Mouse (Mus musculus): ENCODE measurements around the gene Larp1.

The Larp1 gene

GRCm38 (mm10) chr11:58009051-58009515 is at the start of gene Larp1:
Larp1 (plus strand) TSS chr11:58009064.
- DNase-seq (ENCODE audit: low spot score in 2 of 2): no peak

DNA sequence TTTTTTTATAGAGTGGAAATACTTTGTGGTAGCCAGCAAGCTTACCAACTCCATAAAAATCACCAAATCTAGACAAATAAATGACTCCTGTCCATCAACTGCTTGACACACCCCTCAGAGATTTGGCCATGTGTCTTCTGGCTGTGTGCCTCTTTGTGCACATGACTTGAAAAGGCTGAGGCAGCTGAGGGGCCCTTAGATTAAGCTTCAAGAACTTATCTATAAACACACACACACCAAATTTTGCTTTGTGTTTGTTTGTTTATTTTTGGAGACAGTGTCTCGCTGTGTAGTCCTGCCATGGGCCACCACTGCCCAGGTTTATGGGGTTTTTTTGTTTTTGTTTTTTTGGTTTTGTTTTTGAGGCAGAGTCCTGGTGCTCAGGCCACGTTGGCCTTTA is 48.9 kb upstream of the Larp1 start:
- no peak for DNase-seq (ENCODE audit: low spot score in 2 of 2)

DNA sequence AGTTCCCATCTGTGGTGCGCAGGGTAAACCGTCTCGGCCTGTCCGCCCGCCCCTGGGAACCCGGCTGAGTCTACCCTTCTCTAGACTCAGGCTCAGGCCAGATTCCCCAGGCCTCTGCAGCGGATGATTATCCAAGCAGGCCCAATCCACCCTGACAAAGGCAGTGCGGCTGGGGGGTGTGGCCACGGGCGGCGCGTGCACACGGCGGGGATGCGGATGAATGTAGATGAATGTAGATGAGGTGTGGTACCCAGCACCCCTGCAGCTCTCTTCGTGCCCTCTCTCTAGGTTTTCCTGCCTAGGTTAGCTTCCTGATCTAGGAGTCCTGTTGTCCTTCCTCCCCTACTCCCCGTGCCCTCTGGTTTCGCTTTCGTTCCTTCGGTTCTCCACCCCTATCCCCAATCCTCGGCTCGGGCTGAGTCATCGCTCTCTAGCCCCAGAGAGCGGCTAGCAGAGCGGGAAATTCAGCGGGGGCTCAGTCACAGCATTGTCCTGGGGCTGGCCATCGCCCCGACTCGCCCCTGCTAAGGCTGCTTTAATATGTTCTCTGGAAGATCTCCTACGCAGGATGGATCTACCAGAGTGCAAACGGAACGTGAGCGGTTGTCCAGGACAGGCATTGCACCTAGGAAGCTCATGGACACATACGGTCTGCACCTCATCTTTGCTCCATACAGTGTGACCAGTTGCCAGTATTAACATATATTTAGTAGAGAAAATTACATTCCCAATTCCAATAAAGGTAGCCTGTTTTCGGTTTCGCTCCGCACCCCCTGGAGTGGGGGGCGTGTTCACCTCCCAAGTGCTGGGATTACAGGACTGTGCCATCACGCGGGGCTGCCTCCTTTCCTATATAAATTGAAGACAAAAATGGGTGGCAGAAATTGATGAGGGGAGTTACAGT is 46.2 kb upstream of the Larp1 start:
- DNase-seq (ENCODE audit: low spot score in 2 of 2): peak; percentile 61 to 78

DNA sequence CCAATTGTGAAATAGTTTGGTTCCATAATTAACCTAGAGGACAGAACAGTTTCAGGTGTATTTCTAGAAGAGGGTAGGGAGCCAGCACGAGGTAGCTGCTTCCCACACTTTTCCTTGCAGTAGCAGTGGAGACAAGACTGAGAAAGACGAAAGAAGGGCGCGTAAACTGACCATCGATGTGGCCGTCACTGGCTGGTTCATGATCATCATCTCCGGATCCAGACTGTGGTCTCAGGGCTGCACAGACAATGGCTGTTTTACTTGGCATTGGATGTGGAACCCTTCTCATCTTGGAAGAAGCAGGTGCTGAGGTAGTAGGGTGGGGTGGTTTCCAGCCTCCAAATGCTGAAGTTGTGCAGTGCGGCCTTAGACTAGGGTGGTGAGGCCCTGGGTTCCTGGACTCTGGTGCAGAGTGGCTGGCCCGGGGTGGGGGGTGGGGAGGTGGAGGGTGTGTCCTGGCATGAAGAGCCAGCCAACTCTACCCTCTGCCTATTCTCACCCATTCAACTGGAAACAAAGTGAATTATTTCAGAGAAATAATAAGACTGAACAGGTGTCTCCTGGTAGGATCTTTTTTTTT is 45.5 kb upstream of the Larp1 start:
- no peak for DNase-seq (ENCODE audit: low spot score in 2 of 2)

GRCm38 (mm10) chr11:57966630-57967029 is 42.2 kb upstream of the Larp1 start:
- no peak for DNase-seq (ENCODE audit: low spot score in 2 of 2)

GRCm38 (mm10) chr11:57968301-57968700 is 40.6 kb upstream of the Larp1 start:
- no peak for DNase-seq (ENCODE audit: low spot score in 2 of 2)

DNA sequence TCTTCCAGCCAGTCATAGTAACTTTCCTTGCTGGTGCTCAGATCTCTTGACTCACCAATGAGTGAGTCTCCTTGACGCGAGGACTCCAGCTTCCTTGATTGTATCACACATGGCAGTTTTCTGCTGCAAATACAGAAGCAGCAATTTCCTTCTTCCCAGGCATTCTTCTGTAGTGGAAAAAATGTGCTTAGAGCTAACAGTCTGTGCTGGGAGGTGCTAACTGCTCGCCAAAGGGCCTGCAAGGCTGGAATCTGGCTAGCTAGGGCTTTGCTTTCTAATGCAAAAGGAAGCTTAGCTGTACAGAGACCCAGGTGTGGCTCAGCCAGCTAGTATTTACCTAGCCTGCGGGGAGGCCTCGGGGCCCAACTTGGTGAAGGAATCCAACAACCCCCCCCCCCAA is 38.3 kb upstream of the Larp1 start:
- DNase-seq (ENCODE audit: low spot score in 2 of 2): no peak

GRCm38 (mm10) chr11:57973001-57973912 is 35.6 kb upstream of the Larp1 start:
- no peak for DNase-seq (ENCODE audit: low spot score in 2 of 2)

DNA sequence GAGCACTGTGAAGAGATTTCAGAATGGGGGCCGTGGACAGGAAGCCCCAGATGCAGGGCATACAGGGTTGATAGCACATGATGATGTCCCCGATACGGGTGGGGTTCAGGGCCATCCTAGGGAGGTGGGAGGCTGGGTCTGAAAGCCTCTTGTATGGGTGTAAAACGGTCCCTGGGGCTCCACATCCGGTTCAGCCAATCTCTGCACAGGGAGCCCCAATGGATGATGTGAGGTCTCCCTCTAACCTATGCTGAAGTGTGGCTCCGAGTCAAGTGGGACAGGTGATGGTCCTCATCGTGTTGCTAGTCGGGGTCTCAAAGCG is 35.0 kb upstream of the Larp1 start:
- DNase-seq (ENCODE audit: low spot score in 2 of 2): no peak

DNA sequence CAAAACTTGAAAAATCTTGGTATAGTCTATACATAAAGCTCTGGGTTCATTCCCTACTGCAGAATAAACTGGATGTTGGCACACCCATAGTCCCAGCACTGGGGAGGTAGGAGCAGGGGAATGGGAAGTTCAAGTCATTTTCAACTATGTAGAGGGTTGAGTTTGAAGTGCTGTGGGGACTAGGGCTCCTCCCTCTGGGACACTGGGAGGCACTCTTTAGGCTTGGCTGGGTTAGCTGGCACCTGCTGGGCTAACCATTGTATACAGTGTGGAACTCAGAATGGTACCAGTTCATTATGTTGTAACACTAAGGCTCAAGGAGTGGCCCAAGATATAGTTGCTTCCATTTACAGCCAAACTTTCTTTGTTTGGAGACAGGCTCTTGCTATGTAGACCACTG is 33.0 kb upstream of the Larp1 start:
- DNase-seq (ENCODE audit: low spot score in 2 of 2): no peak

- no peak for DNase-seq (ENCODE audit: low spot score in 2 of 2)
Observed at GRCm38 (mm10) chr11:57977681-57978080, 31.2 kb upstream of the Larp1 start.

DNA sequence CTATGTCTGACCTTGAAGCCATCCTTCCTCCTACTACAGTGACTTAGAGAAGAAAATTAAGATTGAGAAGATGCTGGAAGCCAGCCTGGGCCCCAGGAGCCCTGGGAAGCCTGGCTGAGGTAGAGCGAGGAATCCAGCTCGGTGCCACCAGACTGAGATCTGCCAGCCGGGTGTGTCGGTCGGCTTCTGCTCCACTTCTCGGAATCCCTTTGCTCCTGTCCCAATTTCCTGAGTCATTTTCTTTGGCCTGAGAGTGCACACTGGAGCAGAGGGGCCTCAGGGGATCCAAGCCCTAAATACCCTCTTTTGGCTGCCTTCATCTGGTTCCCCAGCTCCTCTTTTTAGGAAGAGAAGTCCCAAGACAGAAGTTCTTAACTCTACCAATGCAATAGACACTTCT is 29.2 kb upstream of the Larp1 start:
- no peak for DNase-seq (ENCODE audit: low spot score in 2 of 2)

DNA sequence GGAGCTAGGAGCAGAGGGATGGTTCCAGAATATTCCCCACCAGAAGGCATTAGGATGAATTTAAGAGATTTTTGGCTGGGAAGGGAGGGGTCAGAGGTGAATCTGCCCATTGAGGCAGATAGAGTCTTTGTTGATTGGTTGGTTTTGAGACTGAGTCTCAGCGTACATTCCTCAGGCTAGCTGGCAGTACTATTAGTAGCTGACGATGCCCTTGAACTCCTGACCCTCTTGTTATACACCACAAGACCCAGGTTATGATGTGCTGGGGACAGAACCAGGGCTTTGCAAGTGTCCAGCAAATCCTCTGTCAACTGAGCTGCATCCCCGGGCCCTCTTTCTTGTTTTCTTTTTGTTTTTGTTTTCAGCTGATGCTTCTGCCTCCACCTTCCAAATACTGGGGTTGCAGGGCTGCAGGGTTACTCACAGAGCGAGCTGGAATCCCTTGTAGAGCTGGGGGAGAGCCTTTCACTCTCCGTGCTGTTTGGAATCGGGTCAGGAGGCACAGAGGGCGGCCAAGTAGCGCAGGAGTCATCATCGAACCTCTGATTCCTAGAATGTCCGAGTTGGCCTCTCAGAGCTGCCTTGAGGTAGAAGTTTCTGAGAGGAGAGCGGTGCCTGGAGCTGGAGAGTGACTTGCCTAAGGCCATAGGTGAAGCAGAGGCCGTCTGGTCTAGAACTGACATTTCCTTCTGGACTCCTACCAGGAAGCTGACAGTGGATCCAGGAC is 27.6 kb upstream of the Larp1 start:
- no peak for DNase-seq (ENCODE audit: low spot score in 2 of 2)

GRCm38 (mm10) chr11:57983480-57984342 is 25.2 kb upstream of the Larp1 start:
- DNase-seq (ENCODE audit: low spot score in 2 of 2): no peak

DNA sequence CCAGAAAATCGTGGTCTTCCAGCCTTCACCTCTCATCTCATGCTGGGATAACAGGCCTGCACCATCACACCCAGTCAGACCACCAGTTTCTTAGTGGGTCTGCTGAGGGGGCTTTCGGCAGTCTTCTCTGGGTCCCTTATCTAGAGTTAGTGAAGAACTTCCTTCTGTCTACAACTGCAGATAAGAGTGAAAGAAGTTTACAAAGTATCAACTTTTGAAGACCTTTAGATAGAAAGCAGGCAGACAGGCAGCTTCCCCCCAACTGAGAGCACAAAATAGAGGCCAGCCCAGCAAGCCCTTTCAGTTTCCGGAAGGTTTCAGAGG is 24.6 kb upstream of the Larp1 start:
- no peak for DNase-seq (ENCODE audit: low spot score in 2 of 2)

DNA sequence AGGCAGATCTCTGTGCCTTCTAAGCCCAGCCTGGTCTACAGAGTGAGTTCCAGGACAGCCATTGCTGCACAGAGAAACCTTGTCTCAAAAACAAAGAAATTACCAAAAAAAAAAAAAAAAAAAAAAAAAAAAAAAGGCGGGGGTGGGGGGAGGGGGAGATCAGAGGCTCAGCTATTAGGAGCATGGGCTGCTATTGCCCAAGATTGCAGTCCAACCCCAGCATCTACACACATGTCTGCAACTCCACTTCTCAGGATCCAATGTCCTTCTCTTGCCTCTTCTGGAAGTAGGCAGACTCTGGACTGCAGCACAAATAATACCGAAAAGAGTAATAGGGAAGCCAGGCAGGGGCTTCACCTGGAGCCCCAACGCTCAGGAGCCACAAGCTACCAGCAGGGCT is 23.4 kb upstream of the Larp1 start:
- DNase-seq (ENCODE audit: low spot score in 2 of 2): no peak

DNA sequence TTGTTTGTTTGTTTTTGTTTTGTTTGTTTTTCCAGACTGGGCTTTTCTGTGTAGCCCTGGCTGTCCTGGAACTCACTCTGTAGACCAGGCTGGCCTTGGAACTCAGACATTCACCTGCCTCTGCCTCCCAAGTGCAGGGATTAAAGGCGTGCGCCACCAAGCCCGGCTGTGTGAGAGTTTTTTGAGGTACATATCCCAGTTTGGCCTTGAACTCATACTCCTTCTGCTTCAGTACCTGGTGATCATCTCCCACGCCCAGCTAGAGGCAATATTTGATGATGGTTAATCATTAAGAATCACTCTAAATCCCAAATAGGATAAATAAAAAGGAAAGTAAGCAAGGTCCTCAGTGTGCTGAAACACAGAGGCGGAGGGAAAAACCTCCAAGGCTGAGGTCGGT is 22.8 kb upstream of the Larp1 start:
- no peak for DNase-seq (ENCODE audit: low spot score in 2 of 2)

GRCm38 (mm10) chr11:57986456-57986855 is 22.4 kb upstream of the Larp1 start:
- DNase-seq (ENCODE audit: low spot score in 2 of 2): no peak

DNA sequence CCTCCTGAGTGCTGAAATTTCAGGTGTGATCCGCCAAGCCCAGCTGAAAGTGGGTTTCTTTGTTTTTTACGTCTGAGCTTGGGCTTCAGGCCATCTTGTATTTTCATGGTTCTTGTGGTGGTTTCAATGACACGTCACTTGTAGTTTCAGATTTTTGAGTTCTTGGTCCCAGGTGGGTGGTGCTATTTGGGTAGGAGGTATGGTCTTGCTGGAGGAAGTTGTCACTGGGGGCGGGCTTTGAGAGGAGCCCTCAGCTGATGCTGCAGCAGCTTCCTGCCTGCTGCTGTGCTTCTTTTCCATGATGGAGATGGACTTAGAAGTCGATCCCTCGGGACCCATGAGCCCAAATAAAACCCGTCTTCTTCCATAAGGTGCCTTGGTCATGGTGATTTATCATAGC is 22.0 kb upstream of the Larp1 start:
- DNase-seq (ENCODE audit: low spot score in 2 of 2): no peak

- no peak for DNase-seq (ENCODE audit: low spot score in 2 of 2)
Observed at GRCm38 (mm10) chr11:57998168-57998567, 10.7 kb upstream of the Larp1 start.

GRCm38 (mm10) chr11:57998872-57999271 is 10.0 kb upstream of the Larp1 start:
- no peak for DNase-seq (ENCODE audit: low spot score in 2 of 2)

Measured in frontal cortex, postnatal 10 days (tissue).